In genomic region chr1:41165878-41166786, GRCm38 (mm10) we compare ENCODE assay signal across 15 mouse cellular contexts.
DNase-seq lines count a peak whose midpoint lies in the region; ATAC-seq and TF ChIP-seq lines count a peak whose summit lies in the region.
"Had no signal": no experiment of that assay in that cellular context is flagged by ENCODE, and none has a peak within 500 bp of the region (broad histone marks: within the 10 kb centered on the region; RNA-seq: fewer than 3 reads in every experiment).

No protein-coding gene starts in this region.

- peaks cover 6% of the 10 kb centered on the region for H3K9me3 ChIP-seq in forebrain, embryonic 10.5 days
- H3K9me3 ChIP-seq in hindbrain, embryonic 14.5 days (ENCODE audit: control insufficient read depth, low read length), result no peaks in the 10 kb centered on the region
- no peaks in the 10 kb centered on the region; the same call in 1 of the 2 replicates for H3K9me3 ChIP-seq in midbrain, embryonic 16.5 days (replicated peaks; ENCODE audit: control insufficient read depth, low read length, poor library complexity, severe bottlenecking)
- H3K9me3 ChIP-seq: embryonic facial prominence, embryonic 12.5 days; intestine, embryonic 15.5 days; limb, embryonic 10.5 days had no signal

- peak; percentile 96 for DNase-seq in brain, embryonic 14.5 days (ENCODE audit: low read depth)
- peak; percentile 62 for DNase-seq in forebrain, embryonic 10.5 days (ENCODE audit: extremely low spot score, low spot score)
- no peak for DNase-seq in hindbrain, embryonic 14.5 days (ENCODE audit: low spot score)
- DNase-seq in layer of hippocampus, postnatal 25 days (ENCODE audit: extremely low spot score in 1 of 2, low spot score in 1 of 2), result no peak
- DNase-seq in lung, postnatal 14 days, result no peak
- DNase-seq in gastrocnemius, postnatal 14 days, result no peak
- DNase-seq: cerebellum, adult 18-20 months; kidney, postnatal 36 days; layer of hippocampus, postnatal 36 days; right cerebral cortex, postnatal 14 days had no signal

- peak overlapping the region; percentile 79 for H3K27ac ChIP-seq in forebrain, embryonic 10.5 days
- H3K27ac ChIP-seq in hindbrain, embryonic 14.5 days, result no peak overlapping the region
- peak overlapping the region; percentile 24 for H3K27ac ChIP-seq in midbrain, embryonic 16.5 days (ENCODE audit: low read length)
- H3K27ac ChIP-seq: embryonic facial prominence, embryonic 12.5 days; intestine, embryonic 15.5 days; limb, embryonic 10.5 days; liver, embryonic 14.5 days had no signal

- 11% methylated on average over 12 of the region's 12 CpGs for WGBS in forebrain, embryonic 10.5 days
- WGBS in hindbrain, embryonic 14.5 days, result 31% methylated on average over 12 of the region's 12 CpGs
- 6% methylated on average over 12 of the region's 12 CpGs for WGBS in midbrain, embryonic 16.5 days

- ATAC-seq in hindbrain, embryonic 14.5 days (ENCODE audit: low FRiP score), result peak; percentile 71
- ATAC-seq in midbrain, embryonic 16.5 days, result peak; percentile 87
- ATAC-seq: intestine, embryonic 15.5 days had no signal

- H3K4me2 ChIP-seq in hindbrain, embryonic 14.5 days (replicated peaks), result no peak overlapping the region; the same call in 1 of the 2 replicates
- peak overlapping the region; percentile 23 for H3K4me2 ChIP-seq in midbrain, embryonic 16.5 days (ENCODE audit: low read length)
- H3K4me2 ChIP-seq: embryonic facial prominence, embryonic 12.5 days; intestine, embryonic 15.5 days had no signal

- peaks cover 32% of the 10 kb centered on the region for H3K4me1 ChIP-seq in forebrain, embryonic 10.5 days
- no peaks in the 10 kb centered on the region for H3K4me1 ChIP-seq in hindbrain, embryonic 14.5 days (replicated peaks; ENCODE audit: control insufficient read depth, insufficient read depth, low read length)
- H3K4me1 ChIP-seq in midbrain, embryonic 16.5 days (ENCODE audit: control insufficient read depth, insufficient read depth, low read length), result peaks cover 6% of the 10 kb centered on the region; the same call in 1 of the 2 replicates
- H3K4me1 ChIP-seq: embryonic facial prominence, embryonic 12.5 days; intestine, embryonic 15.5 days; limb, embryonic 10.5 days had no signal

- H3K27me3 ChIP-seq in forebrain, embryonic 10.5 days (ENCODE audit: poor library complexity, severe bottlenecking), result peaks cover 77% of the 10 kb centered on the region
- H3K27me3 ChIP-seq in hindbrain, embryonic 14.5 days (ENCODE audit: control insufficient read depth, insufficient read depth, low read length), result no peaks in the 10 kb centered on the region; the same call in 1 of the 2 replicates
- no peaks in the 10 kb centered on the region for H3K27me3 ChIP-seq in midbrain, embryonic 16.5 days (ENCODE audit: control insufficient read depth, insufficient read depth, low read depth, low read length)
- H3K27me3 ChIP-seq: embryonic facial prominence, embryonic 12.5 days; intestine, embryonic 15.5 days had no signal

- no peak overlapping the region for H3K9ac ChIP-seq in hindbrain, embryonic 14.5 days
- H3K9ac ChIP-seq in midbrain, embryonic 16.5 days (ENCODE audit: low read depth, low read length), result no peak overlapping the region
- H3K9ac ChIP-seq: embryonic facial prominence, embryonic 12.5 days; intestine, embryonic 15.5 days; liver, embryonic 14.5 days had no signal

- H3K4me3 ChIP-seq in forebrain, embryonic 10.5 days, result peak overlapping the region; percentile 24; the same call in 1 of the 2 replicates
- no peak overlapping the region for H3K4me3 ChIP-seq in hindbrain, embryonic 14.5 days (replicated peaks; ENCODE audit: low read length)
- H3K4me3 ChIP-seq in midbrain, embryonic 16.5 days (ENCODE audit: low read depth, low read length), result no peak overlapping the region
- H3K4me3 ChIP-seq: embryonic facial prominence, embryonic 12.5 days; intestine, embryonic 15.5 days; limb, embryonic 10.5 days had no signal

- no peak for TF ChIP-seq CTCF in brain, embryonic 14.5 days (IDR thresholded peaks at IDR 0.05; ENCODE audit: borderline replicate concordance, extremely low read depth, insufficient read depth, insufficient read length)

- H3K36me3 ChIP-seq in forebrain, embryonic 10.5 days (replicated peaks), result no peaks in the 10 kb centered on the region
- H3K36me3 ChIP-seq in hindbrain, embryonic 14.5 days (replicated peaks; ENCODE audit: control insufficient read depth, insufficient read depth), result no peaks in the 10 kb centered on the region
- no peaks in the 10 kb centered on the region for H3K36me3 ChIP-seq in midbrain, embryonic 16.5 days (ENCODE audit: control insufficient read depth, insufficient read depth, low read length)
- H3K36me3 ChIP-seq: embryonic facial prominence, embryonic 12.5 days; intestine, embryonic 15.5 days; limb, embryonic 10.5 days had no signal

- intact Hi-C loops in gastrocnemius, postnatal 14 days (cut with DNase I; ENCODE audit: low total_unique reads), result no loop called here

- TF ChIP-seq POLR2A in brain, embryonic 14.5 days (IDR thresholded peaks at IDR 0.05; ENCODE audit: borderline replicate concordance, extremely low read depth, insufficient read depth, insufficient read length, poor library complexity, severe bottlenecking), result no peak

Comparison
In these comparisons a context has a peak if more than half of its experiments do, and no peak if none do; other contexts are left out.
1. DNase-seq: peak in brain, embryonic 14.5 days (single experiment) and forebrain, embryonic 10.5 days (single experiment); none in hindbrain, embryonic 14.5 days (single experiment), layer of hippocampus, postnatal 25 days (0 of 2), lung, postnatal 14 days (single experiment) and gastrocnemius, postnatal 14 days (single experiment).